Mouse (Mus musculus): ENCODE data around the gene Stk38l.

The Stk38l gene

DNA sequence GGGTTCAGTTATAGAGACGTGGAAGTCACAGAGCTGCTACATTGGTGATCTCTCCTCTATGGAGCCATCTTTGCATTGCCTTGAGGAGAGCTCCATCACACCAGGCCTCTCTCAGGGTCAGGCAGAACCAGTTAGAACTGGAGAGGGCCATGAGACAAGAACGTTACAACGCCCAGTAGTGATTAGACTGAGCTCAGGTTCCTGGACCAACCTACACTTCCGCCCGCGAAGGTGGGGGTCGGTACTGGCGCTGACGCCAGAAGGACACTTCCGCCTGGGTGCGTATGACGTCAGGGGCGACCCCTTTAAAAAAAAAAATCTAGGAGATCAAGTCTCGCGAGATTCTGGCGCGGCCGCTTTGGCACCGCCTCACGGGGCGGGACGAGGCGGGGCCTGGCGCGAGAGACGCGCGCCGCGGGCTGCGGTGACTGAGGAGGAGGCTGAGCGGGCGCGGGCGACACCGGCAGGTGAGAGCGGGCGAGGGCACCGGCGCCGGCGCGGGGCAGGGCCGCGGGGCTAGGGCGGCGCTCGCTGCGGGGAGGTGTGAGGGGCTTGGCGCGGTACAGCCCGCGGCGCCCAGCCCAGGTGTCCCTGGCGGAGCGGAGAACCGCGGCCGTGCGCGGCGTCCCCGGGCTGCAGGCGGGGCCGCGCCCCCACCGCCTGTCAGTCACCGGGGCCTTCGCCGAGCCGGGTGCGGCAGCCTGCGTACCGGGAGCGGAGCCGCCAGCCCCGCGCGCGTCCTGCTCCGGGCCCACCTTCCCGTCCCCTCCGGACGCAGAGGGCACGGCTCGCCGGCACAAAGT, at the start of gene Stk38l:
Gene Stk38l (plus strand): TSS at position 415 of the 803 bp plus-strand sequence.
- peak; percentile 95 for DNase-seq (ENCODE audit: low read depth, low spot score)

DNA sequence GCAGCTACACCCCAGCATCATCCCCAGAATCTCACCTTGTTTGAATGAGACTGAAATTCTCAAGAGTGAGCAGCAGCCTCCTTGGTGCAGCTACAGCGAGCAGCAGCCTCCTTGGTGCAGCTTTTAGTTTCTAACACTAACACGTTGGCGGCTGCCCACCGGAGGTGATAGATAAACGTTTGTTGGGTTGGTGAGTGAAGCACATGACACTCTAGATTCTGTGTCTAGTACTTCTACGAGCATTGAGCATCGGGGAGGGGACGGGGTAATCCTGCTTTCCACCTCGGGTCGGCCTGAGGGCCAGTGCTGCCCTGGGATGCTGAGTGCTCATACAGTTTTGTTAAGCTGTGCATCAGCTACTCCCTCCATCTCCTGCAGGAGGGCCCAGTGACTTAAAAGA, 47.9 kb upstream of the Stk38l start:
- no peak for DNase-seq (ENCODE audit: low read depth, low spot score)

DNA sequence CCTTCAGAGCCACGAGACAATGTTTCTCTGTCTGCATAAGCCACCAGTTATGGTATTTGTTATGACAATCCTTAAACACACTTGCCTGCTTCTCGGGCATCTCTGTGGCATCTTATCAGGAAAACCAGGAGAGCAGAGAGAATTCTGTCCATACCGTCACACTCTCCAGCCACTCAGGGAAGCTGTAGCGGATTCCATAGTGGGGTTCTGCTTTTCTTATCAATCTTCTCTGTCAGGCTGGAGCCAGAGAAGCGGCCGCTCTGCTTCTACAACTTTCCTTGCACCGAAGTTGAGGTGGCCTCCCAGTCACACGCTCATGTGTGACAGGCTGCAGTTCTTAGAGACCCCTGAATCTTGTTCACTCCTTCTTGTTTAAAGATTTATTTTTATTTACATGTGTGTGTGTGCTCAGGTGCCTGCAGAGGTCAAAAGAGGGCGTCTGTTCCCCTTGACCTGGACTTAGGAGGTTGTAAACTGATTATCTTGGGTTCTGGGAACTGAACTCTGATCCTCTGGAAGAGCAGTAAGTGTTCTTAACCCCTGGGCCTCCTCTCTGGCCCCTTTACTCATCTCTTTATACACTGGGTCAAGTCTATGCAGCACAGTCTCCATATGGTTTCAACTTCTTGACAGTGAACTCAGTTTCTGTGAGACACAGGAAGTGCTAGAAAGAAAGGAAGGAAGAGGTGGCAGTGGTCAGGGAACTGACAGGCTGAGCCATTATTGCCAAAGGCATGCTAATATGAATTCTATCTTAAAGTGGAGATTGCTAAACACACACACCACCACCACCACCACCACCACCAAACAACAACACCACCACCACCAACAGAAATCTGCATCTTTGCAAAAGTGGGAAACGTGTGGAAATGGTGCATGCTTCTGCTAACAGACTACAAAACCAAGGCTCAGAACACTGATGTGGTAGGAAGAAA, 46.4 kb upstream of the Stk38l start:
- DNase-seq (ENCODE audit: low read depth, low spot score) = no peak

DNA sequence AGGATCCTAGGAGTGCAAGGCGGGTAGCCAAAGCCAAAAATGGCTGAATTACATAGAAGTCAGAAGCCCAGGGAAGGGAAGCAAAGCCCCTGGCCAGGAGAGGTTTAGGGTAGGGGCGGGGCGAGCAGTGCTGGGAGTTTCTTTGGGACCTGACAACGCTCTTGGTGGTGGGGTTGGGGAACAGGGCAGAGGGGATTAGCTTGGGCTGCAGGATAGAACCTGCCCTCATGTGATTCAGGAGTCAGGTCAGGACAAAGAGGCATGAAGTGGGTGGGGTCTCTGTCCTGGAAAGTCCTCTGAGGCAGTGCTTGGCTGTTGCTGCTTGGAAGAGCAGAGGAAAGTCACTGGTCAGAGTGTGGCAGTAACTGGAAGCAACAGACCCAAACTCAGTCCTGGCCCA, 40.9 kb upstream of the Stk38l start:
- DNase-seq (ENCODE audit: low read depth, low spot score) = no peak

DNA sequence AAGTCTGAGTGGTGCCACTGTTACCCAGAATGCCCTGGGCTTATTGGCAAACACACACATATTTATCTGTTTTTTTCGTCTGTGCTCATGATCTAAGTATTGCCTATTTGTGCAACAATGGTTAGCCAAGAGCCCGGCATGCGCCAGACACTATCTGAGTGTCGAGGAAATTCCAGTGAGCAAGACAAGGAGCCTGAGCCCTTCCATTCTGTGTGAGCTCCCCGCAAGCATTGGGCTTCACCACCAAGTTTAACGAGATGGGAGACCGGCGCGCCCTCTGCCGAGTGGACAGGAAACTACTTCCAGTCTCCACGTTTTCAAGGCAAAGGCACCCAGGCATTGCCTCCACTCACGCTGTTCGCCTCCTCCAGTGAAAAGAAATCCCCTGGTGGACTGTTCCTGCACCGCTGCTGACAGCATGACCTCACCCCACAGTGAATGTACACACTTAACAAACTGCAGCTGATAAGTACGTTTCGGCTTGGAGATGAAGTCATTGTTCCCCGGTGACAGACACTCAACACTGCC, 39.0 kb upstream of the Stk38l start:
- no peak for DNase-seq (ENCODE audit: low read depth, low spot score)

DNA sequence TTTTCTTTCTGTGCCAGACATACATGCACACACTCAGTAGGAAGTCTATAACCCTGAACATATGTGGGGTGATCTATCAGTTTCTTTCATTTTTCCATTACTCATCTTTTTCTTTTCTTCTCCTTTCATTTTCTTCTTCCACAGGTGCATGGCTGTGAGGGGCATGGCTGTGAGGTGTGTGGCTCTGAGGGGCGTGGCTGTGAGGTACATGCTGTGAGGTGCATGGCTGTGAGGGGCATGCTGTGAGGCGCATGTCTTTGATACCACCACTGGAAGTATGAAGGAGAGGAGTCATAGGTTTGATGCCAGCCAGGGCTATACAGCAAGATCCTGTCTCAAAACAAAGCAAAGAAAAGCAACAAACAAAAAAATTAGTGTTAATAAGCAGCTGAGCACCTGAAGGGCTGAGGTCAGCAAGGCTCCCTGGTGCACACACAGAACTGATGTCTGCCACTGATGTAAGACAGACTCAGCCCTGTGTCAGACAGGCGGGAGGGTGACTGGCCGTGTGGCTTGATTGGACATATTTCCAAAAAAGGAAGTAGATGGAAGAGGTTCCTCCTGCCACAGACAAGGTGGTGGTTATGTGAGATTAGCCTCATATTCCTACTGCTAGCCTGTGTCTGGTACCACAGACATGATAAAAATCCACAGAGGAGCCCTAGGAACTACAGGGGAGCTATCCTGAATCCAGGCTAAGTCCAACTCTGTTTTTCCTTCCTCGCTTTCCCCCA, 38.2 kb upstream of the Stk38l start:
- DNase-seq (ENCODE audit: low read depth, low spot score) = no peak

DNA sequence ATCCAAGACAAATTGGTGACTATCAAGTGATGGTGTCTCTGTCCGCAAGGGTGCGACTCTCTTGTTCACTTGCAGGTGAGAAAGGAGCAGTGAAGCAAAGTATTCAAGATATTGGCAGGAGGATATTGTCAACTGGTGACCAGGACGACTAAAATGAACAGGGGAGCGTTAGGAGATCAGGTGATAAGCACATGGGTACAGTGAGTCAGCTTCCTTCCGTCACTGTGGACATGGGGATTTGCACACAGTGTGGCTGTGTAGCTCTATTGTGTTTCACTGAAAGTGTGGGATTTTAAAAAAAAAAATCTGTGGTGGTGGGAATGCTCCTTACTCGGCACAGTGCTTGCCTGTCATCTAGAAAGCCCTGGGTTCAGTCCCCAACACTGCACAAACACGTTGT, 36.8 kb upstream of the Stk38l start:
- DNase-seq (ENCODE audit: low read depth, low spot score) = no peak

DNA sequence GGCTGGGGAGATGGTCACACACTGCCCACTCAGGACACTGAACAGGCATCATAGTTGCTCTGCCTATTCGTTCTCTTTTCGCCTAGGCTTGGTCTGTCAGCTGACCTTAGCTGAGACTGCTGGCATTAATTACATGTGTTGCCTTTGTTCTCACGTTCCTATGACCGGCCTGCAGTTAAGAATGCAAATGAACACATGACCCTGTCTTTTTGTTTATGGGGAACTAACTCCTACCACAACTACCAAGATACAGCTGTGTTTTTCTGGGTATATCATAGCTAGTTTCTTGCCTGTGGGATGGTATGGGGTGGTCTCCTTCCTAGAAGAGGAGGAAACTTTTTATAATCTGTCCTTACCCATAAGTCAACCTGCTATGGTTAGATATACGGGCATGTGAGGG, 35.9 kb upstream of the Stk38l start:
- no peak for DNase-seq (ENCODE audit: low read depth, low spot score)

DNA sequence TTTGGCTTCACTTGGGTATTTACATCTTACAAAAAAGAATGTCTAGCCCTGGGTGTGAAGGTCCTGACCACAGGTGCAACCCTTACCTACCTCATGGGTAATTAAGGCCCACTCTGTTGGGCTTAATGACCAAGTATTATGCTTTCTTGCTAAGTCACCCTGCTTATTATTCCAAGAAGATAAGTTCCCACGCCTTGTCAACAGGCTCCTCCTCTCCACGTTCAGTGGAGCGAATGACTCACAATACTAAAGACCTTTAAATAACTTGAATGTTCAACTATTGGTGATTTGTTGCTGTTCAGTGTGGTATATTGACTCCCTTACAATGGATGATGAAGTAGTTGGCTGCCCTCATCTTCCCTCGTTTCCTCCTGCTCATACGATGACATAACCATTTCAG, 27.0 kb upstream of the Stk38l start:
- DNase-seq (ENCODE audit: low read depth, low spot score) = no peak

DNA sequence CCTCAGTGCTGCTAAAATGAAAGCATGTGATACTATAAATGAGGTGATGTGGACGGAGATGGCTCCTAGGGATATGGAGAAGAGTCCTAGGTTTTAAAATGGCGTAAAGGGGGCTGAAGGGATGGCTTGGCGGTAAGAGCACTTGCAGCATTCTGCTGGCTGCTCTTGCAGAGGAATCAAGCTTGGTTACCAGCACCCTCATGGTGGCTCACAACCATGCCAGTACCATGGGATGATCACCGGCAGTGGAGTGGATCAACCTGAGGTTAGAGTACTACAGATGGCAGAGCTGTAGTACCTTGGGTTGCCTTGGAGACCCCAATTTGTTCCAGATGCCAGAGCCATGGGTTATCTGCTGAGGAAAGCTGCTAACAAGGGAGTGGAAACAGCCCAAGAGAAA, 26.4 kb upstream of the Stk38l start:
- DNase-seq (ENCODE audit: low read depth, low spot score) = no peak

DNA sequence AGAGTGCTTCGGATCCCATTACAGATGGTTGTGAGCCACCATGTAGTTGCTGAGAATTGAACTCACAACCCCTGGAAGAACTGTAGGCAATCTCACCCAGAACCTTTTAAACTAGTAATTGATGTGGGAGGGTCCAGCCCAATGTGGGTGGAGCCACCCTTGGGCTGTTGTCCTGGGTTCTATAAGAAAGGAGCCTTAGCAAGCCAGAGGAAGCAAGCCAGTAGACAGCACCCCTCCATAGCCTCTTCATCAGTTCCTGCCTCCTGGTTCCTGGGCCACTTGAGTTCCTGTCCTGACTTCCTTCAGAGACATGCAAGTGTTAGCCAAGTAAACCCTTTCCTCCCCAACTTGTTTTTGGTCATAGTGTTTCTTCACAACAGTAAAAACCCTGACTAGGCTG, 24.3 kb upstream of the Stk38l start:
- DNase-seq (ENCODE audit: low read depth, low spot score) = no peak

DNA sequence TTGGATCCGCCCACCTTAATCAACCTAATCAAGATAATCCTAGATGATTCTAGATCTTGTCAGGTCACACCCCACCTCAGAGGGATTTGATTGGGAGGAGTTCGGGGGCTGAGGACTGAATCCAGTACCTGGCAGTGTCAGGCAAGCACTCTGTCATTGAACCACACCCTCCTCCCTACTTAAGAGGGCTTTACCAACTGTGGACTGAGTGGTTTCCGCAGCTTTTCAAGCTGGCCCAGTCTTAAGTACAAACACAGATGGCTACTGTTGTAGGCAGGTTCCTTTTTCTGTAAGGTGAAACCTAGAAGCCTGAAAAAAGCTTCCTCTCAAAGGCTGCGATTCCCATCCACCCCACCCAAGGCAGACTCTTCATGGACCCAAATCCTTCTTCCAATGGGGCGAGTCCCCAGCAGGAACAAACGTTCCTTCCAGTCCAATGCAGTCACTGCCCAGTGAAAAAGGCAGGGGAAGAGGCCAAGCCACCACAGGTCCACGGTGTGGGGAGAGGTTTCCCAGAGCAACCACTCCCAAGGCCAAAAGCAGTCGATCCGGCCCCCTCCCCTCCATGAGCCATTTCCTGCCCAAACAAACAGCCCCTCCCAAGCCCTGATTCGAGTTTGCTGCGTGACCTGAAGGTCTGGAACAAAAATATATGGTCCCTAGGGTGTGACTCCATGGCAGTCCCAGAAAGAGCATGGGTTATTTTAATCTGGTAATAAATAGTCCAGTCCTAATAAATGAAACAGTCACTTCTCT, 22.5 kb upstream of the Stk38l start:
- no peak for DNase-seq (ENCODE audit: low read depth, low spot score)

DNA sequence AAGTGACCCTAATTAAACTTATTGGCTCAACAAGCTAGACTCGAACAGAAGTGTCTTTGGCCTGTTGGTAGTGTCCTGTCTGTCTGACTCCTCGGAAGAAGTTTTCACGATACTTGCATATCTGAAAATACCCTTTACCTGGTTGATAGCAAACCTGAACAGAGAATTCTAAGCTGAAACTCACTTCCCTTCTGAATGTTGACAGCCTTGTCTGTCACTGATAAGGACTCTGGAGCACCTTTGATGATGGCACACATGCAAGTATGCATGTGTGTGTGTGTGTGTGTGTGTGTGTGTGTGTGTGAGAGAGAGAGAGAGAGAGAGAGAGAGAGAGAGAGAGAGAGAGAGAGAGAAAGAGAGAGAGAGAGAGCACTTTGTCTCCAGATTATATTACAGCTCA, 21.4 kb upstream of the Stk38l start:
- DNase-seq (ENCODE audit: low read depth, low spot score) = no peak

DNA sequence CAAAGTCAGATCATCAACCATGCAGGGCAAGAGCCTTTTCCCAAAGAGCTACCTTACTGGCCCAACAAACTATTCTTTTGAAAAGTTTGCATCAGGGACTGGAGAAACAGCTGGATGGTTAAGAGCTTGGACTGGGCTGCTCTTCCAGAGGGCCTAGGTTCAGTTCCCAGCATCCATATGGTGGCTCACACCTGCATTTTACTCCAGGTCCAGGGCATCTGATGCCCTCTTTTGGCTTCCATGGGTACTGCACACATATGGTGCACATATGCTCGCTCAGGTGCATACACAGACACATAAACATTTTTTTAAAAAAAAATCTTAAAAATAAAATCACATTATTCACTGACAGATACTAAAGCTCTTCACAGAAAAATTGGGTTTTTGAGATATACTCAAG, 19.2 kb upstream of the Stk38l start:
- no peak for DNase-seq (ENCODE audit: low read depth, low spot score)

DNA sequence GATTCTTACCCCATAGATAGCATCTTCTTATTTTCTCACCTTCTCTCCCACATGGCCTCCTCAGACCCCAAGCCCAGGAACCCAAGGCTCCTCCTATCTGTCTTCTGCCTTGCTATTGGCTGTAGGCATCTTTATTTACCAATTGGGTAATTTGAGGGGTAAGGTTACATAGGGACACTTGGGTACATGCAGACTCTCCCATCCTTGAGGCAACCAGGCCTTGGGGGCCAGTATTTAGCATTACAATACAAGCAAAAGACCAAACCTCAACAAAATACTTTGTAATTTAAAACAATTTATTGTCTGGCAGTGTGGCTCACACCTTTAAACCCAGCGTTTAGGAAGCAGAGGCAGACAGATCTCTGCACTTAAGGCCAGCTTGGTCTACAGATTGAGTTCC, 5.2 kb upstream of the Stk38l start:
- DNase-seq (ENCODE audit: low read depth, low spot score) = no peak

DNA sequence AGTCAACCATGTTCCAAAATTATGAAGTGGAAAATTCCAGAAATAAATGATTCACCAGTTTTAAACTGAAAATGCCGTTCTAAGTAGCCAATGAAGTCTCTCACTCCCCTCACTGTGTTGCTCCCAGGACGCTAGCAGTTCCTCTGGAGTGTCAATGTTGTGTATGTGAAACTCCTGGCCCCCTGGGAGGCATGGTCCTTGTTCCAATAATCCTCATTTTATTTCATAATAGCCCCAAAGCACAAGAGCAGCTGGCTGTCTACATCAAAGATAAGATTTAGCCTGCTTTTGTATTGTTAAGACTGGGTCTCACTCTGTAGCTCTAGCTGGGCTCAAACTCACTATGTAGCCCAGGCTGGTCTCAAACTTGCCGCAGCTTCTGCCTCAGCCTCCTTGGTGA, 990 bp upstream of the Stk38l start:
- no peak for DNase-seq (ENCODE audit: low read depth, low spot score)

DNA sequence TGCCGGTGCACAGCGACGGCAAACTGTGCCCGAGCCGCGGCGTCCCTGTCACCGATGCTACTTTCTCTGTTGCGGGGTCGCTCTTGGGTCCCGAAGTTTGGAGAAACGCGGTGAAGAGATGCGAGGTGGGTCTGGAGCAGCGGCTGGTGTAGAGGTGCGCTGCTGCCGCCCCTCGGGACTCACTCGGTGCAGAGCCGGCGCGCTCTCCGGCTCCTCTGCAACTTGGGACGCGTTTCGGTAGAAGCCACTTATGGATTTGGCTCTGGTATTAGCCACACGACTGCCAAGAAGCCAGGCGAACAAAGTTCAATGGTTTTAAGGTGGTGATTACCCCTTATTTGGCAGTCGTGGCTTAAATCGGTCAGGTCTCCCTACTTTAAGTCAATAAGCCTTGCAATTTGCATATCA, 593 bp downstream of the Stk38l start:
- DNase-seq (ENCODE audit: low read depth, low spot score) = peak; percentile 22

DNA sequence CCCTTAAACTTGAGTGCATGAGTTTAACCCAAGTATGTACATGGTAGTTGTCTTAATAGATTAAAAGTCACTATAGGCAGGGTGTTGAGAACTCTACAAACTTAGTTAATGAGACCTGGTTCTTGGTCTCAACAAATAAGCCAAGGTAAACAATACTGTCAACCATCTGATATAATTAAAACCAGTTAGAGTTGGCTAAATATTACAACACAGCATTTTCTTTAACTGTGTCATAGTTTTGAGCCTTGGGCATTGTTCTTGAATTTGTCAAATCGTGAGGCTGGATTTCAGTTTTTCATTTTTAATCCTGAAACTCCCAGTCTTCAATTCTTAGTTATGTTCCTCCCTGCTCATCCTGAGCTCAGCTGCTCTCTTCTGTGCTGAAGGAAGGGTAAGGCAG, 6.2 kb downstream of the Stk38l start:
- no peak for DNase-seq (ENCODE audit: low read depth, low spot score)

DNA sequence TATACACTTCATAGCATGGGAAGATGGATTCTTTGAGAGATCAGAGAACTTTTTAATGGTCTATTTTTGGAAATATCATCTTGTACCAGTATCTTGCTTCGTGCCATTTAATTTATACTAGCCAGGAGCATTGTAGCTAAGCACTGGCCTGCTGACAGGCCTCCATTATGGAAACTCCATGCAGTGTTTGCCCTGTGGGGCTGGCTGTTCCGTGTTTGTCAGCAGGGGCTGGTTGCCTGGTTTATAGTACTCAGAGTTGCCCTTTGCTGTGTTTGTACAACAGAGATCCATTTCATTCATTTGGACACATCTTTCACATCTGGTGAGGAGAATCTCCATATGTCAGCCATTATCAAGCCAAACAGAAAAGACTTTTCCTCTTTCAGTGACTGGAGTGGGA, 6.9 kb downstream of the Stk38l start:
- DNase-seq (ENCODE audit: low read depth, low spot score) = no peak

DNA sequence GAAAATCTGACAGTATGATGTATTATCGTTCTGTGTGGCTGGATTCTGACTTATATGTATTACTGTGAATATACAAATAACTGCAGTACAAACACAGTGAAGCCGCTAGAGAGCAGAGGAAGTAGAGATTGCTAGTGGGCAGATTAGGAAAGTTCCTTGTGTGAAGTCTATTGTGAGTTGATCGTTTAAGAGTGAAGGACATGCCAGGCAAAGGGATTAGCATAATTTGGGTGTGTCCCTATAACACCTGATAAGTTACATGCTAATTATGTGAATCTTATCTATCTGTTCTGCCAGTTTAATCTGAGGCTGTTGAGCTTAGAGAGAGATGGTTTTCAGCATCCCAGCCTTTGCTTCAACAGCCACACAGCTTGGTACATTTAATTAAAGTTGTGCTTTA, 7.4 kb downstream of the Stk38l start:
- DNase-seq (ENCODE audit: low read depth, low spot score) = no peak

DNA sequence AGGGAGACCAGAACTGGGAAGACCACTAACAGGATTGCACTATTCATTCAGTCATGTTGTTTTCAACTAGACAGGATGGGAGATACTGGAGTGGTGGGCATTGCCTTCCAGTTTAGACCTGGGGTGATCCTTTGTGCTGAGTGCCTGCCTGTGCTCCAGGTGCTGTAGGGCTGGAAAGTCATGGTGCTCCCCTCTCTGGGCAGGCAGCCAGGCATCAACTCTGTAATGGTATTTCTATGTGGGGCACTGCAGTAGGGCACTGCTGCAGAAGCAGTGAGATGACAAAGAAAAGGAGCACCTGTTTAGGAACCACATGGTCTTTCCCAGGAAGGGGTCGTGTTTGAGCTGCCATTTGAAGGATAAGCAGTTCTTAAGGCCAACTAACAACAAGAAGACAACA, 7.9 kb downstream of the Stk38l start:
- no peak for DNase-seq (ENCODE audit: low read depth, low spot score)

Measured in retina, adult 2 months (tissue).